10 mouse cellular contexts compared by ENCODE assay signal in the genomic region with DNA sequence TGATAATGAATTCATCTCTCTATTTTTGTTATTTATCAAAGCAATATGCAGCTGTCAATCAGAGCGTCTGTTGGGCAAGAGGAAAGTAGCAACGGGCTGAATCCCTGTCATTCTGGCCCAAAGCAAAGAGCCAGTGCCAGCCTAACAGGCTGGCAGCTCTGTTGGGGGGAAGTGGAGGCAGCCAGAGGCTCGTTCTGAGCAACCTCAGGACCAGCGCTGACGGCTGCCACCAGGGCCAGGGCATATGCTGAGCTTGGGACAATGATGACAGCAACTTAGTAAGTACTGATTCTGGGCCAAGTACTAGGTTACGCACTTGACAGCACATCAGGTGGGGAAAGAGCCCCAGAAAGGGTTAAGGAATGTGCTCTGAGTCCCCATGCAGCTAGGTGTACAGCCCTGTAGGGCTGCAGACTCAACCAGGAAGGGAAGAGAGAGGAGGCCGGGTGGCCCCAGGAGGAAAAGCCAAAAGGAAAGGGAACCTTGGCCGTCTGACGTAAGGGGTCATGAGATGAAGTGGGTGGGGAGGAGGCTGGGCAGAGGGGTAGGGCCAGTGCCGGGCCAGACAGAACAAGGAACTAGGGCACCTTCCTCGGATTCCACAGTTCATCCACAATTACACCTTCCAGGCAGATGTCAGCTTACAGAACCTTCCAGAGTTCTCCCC. TPM values are rescaled to one million over a fixed set of nuclear protein-coding genes. Genes with fewer than 3 reads are reported as not detected.
A peak's percentile ranks its signal among the peaks of the same experiment; 100 is the strongest.
DNase-seq lines count a peak whose midpoint lies in the region; ATAC-seq lines count a peak whose summit lies in the region.
"Had no signal": no experiment of that assay in that cellular context is flagged by ENCODE, and none has a peak within 500 bp of the region (broad histone marks: within the 10 kb centered on the region; RNA-seq: fewer than 3 reads in every experiment).

No protein-coding gene starts in this region.

- DNase-seq in layer of hippocampus, adult 11-12 months (ENCODE audit: low spot score) = peak; percentile 45
- DNase-seq in layer of hippocampus, postnatal 36 days = no peak
- peak; percentile 70 for DNase-seq in cerebellum, adult 9-10 months
- DNase-seq in lung, postnatal 25 days (ENCODE audit: low spot score) = peak; percentile 70
- DNase-seq in ovary, adult 18-20 months (ENCODE audit: low spot score) = no peak
- no peak for DNase-seq in left cerebral cortex, postnatal 14 days (ENCODE audit: low spot score in 2 of 2)
- no peak for DNase-seq in urinary bladder, adult 2 months (ENCODE audit: low spot score)

- ATAC-seq in granulocyte monocyte progenitor cell, adult 5-6 weeks (replicated peaks; ENCODE audit: poor library complexity, severe bottlenecking) = peak; percentile 56

- intact Hi-C loops in left cerebral cortex, postnatal 14 days (cut with DNase I) = loop anchor here (5.0 kb wide), 1 partner anchor 87 kb away; no protein-coding TSS in a partner anchor

RNA-seq across cellular contexts. Expression of gene Efhd2, which starts 3.9 kb away (rescaled TPM):
- 100 to 1,000 TPM; 135 to 143 TPM for total RNA-seq in layer of hippocampus, postnatal 36 days (2021)
- total RNA-seq in granulocyte monocyte progenitor cell, adult 5-6 weeks (2014; fragmentation: Nextera tagmentation) = 50.2 and 58.8 TPM in 2 replicates
- total RNA-seq in granulocyte monocyte progenitor cell, adult 5-6 weeks (2017) = 53.7 and 72.7 TPM in 2 replicates
- 100 to 1,000 TPM; 103 to 119 TPM for total RNA-seq in left cerebral cortex, postnatal 14 days (2021)
- polyA plus RNA-seq in urinary bladder, adult 2 months (2012; rRNA removed) = 79.2 and 95.6 TPM in 2 replicates

RNA-seq across cellular contexts. Expression of gene Ctrc, which starts 24.6 kb away (rescaled TPM):
- total RNA-seq in layer of hippocampus, postnatal 36 days (2021) = not detected
- not detected in 2 replicates for total RNA-seq in granulocyte monocyte progenitor cell, adult 5-6 weeks (2014; fragmentation: Nextera tagmentation)
- not detected in 2 replicates for total RNA-seq in granulocyte monocyte progenitor cell, adult 5-6 weeks (2017)
- total RNA-seq in left cerebral cortex, postnatal 14 days (2021) = not detected
- polyA plus RNA-seq in urinary bladder, adult 2 months (2012; rRNA removed) = not detected in 2 replicates
- polyA plus RNA-seq: heart, embryonic 14.5 days; neural tube, embryonic 11.5 days had no signal

RNA-seq across cellular contexts. Expression of gene Cela2a, which starts 44.8 kb away (rescaled TPM):
- not detected for total RNA-seq in layer of hippocampus, postnatal 36 days (2021)
- not detected in 2 replicates for total RNA-seq in granulocyte monocyte progenitor cell, adult 5-6 weeks (2014; fragmentation: Nextera tagmentation)
- total RNA-seq in granulocyte monocyte progenitor cell, adult 5-6 weeks (2017) = not detected in 2 replicates
- total RNA-seq in left cerebral cortex, postnatal 14 days (2021) = not detected
- polyA plus RNA-seq in urinary bladder, adult 2 months (2012; rRNA removed) = 0.29 and 1.3 TPM in 2 replicates
- polyA plus RNA-seq: heart, embryonic 14.5 days; neural tube, embryonic 11.5 days had no signal

Comparison
In these comparisons a context has a peak if more than half of its experiments do, and no peak if none do; other contexts are left out.
1. DNase-seq: peak in layer of hippocampus, adult 11-12 months (single experiment), cerebellum, adult 9-10 months (single experiment) and lung, postnatal 25 days (single experiment); none in layer of hippocampus, postnatal 36 days (0 of 2), ovary, adult 18-20 months (single experiment), left cerebral cortex, postnatal 14 days (0 of 2) and urinary bladder, adult 2 months (single experiment).